Mouse (Mus musculus) spleen, postnatal 4 days (tissue): ENCODE measurements around the gene Zfyve28.

Experiments
- DNase-seq, 2 experiments: peaks; one replicate each; pipeline ENCODE4 v3.0.0; 2022; ENCODE audit warnings: low spot score in 2 of 2

Gene Zfyve28

GRCm38 (mm10) chr5:34205788-34206187 lies 82.5 kb downstream of the Zfyve28 start:
- no peak for DNase-seq

GRCm38 (mm10) chr5:34204911-34205310 lies 83.3 kb downstream of the Zfyve28 start:
- no peak for DNase-seq

GRCm38 (mm10) chr5:34202006-34202405 lies 86.2 kb downstream of the Zfyve28 start:
- DNase-seq, result no peak

- DNase-seq, result no peak
Observed at GRCm38 (mm10) chr5:34201396-34201795, 86.9 kb downstream of the Zfyve28 start.

- DNase-seq, result no peak
Observed at GRCm38 (mm10) chr5:34198615-34199014, 89.6 kb downstream of the Zfyve28 start.

- DNase-seq, result no peak
Observed at GRCm38 (mm10) chr5:34197243-34197642, 91.0 kb downstream of the Zfyve28 start.

GRCm38 (mm10) chr5:34196423-34196822 lies 91.8 kb downstream of the Zfyve28 start:
- peak in 1 of 2 experiments; percentile 44 for DNase-seq

GRCm38 (mm10) chr5:34195786-34196185 lies 92.5 kb downstream of the Zfyve28 start:
- DNase-seq, result no peak

GRCm38 (mm10) chr5:34194975-34195662 lies 93.1 kb downstream of the Zfyve28 start:
- no peak for DNase-seq

- DNase-seq, result no peak
Observed at GRCm38 (mm10) chr5:34194426-34194825, 93.8 kb downstream of the Zfyve28 start.

- no peak for DNase-seq
Observed at GRCm38 (mm10) chr5:34191843-34192242, 96.4 kb downstream of the Zfyve28 start.

GRCm38 (mm10) chr5:34191021-34191420 lies 97.2 kb downstream of the Zfyve28 start:
- no peak for DNase-seq

- no peak for DNase-seq
Observed at GRCm38 (mm10) chr5:34189521-34189920, 98.7 kb downstream of the Zfyve28 start.

- DNase-seq, result no peak
Observed at GRCm38 (mm10) chr5:34188856-34189255, 99.4 kb downstream of the Zfyve28 start.

- peak; percentile 97 for DNase-seq
Observed at GRCm38 (mm10) chr5:34187601-34188316, 100.5 kb downstream of the Zfyve28 start, which contains the start of gene Mxd4. Mxd4 (minus strand) TSS chr5:34187720.

GRCm38 (mm10) chr5:34186961-34187391 lies 101.3 kb downstream of the Zfyve28 start:
- DNase-seq, result peak; percentile 47 to 83

GRCm38 (mm10) chr5:34186391-34186790 lies 101.9 kb downstream of the Zfyve28 start:
- DNase-seq, result peak in 1 of 2 experiments; percentile 62

GRCm38 (mm10) chr5:34185791-34186190 lies 102.5 kb downstream of the Zfyve28 start:
- DNase-seq, result peak in 1 of 2 experiments; percentile 57

GRCm38 (mm10) chr5:34185051-34185580 lies 103.1 kb downstream of the Zfyve28 start:
- peak in 1 of 2 experiments; percentile 57 for DNase-seq

- peak; percentile 8 to 54 for DNase-seq
Observed at GRCm38 (mm10) chr5:34183976-34184375, 104.3 kb downstream of the Zfyve28 start.

- DNase-seq, result peak; percentile 13 to 60
Observed at GRCm38 (mm10) chr5:34183156-34183880, 104.9 kb downstream of the Zfyve28 start.

- peak; percentile 11 to 51 for DNase-seq
Observed at GRCm38 (mm10) chr5:34182486-34182885, 105.8 kb downstream of the Zfyve28 start.
